Mouse (Mus musculus) erythroid progenitor cell, adult 5-6 weeks (primary cell): ENCODE results near the gene Plxna1. TPM values are rescaled to one million over a fixed set of nuclear protein-coding genes. Genes with fewer than 3 reads are reported as not detected.

ENCODE experiments used
- ATAC-seq: replicated peaks from 2 replicates; pipeline ENCODE4 v1.8.0; 2016; ENCODE audit warnings: moderate number of reproducible peaks, mild to moderate bottlenecking, moderate TSS enrichment, inconsistent platforms; ENCODE audit not compliant: poor library complexity, low FRiP score, severe bottlenecking
- total RNA-seq, 2 experiments: library from RNA; stranded (forward) in 1 of 2; stranded (reverse) in 1 of 2; fragments of 150-400 nt in 1 of 2; fragments of 186-747, 209-891 nt in 1 of 2; gene quantifications; 2 replicates each; pipeline versions ENCODE4 v1.2.3 to v1.2.4; 2015 to 2017; ENCODE audit warnings: low replicate concordance in 2 of 2

The Plxna1 gene
- total RNA-seq (2015; ENCODE audit: low replicate concordance) (2.9 and 4.6 TPM in 2 replicates), total RNA-seq (2017; ENCODE audit: low replicate concordance) (0.30 and 5.3 TPM in 2 replicates)

GRCm38 (mm10) chr6:89362281-89363106, at the start of gene Plxna1:
Gene Plxna1, minus strand, starts transcription at chr6:89362620.
- ATAC-seq: 0 out of 2 replicates have a peak, but pooled peaks have one; percentile 21

GRCm38 (mm10) chr6:89409041-89409440, 46.6 kb upstream of the Plxna1 start:
- no peak for ATAC-seq

GRCm38 (mm10) chr6:89408259-89408658, 45.8 kb upstream of the Plxna1 start:
- no peak for ATAC-seq

GRCm38 (mm10) chr6:89407247-89407889, 44.9 kb upstream of the Plxna1 start:
- ATAC-seq: no peak

GRCm38 (mm10) chr6:89404964-89405363, 42.5 kb upstream of the Plxna1 start:
- no peak for ATAC-seq

- no peak for ATAC-seq
Measured at GRCm38 (mm10) chr6:89403257-89404225, 41.1 kb upstream of the Plxna1 start.

- ATAC-seq: no peak
Measured at GRCm38 (mm10) chr6:89402406-89402805, 40.0 kb upstream of the Plxna1 start.

- no peak for ATAC-seq
Measured at GRCm38 (mm10) chr6:89399564-89399963, 37.1 kb upstream of the Plxna1 start.

- no peak for ATAC-seq
Measured at GRCm38 (mm10) chr6:89397919-89398318, 35.5 kb upstream of the Plxna1 start.

- ATAC-seq: no peak
Measured at GRCm38 (mm10) chr6:89393820-89394219, 31.4 kb upstream of the Plxna1 start.

GRCm38 (mm10) chr6:89392213-89392612, 29.8 kb upstream of the Plxna1 start:
- ATAC-seq: no peak

- no peak for ATAC-seq
Measured at GRCm38 (mm10) chr6:89389771-89390170, 27.4 kb upstream of the Plxna1 start.

- no peak for ATAC-seq
Measured at GRCm38 (mm10) chr6:89386956-89387355, 24.5 kb upstream of the Plxna1 start.

GRCm38 (mm10) chr6:89384699-89385098, 22.3 kb upstream of the Plxna1 start:
- ATAC-seq: no peak

GRCm38 (mm10) chr6:89381851-89382250, 19.4 kb upstream of the Plxna1 start:
- ATAC-seq: no peak

- ATAC-seq: no peak
Measured at GRCm38 (mm10) chr6:89381172-89381571, 18.8 kb upstream of the Plxna1 start.

- ATAC-seq: no peak
Measured at GRCm38 (mm10) chr6:89380751-89381150, 18.3 kb upstream of the Plxna1 start.

GRCm38 (mm10) chr6:89378264-89378663, 15.8 kb upstream of the Plxna1 start:
- ATAC-seq: no peak

- no peak for ATAC-seq
Measured at GRCm38 (mm10) chr6:89368812-89369211, 6.4 kb upstream of the Plxna1 start.

- ATAC-seq: no peak
Measured at GRCm38 (mm10) chr6:89364342-89364741, 1.9 kb upstream of the Plxna1 start.
